Mouse (Mus musculus): ENCODE results near the gene Ctsd. TPM values are rescaled to one million over a fixed set of nuclear protein-coding genes. Genes with fewer than 3 reads are reported as not detected.

The Ctsd gene
- polyA plus RNA-seq, 1 experiment from 2014 or later, result 392 TPM

GRCm38 (mm10) chr7:142396611-142397010 is 8.8 kb upstream of the Ctsd start:
- WGBS, result 81% methylated on average over 1 of the region's 1 CpGs
- Histone ChIP-seq H3K4me1 (0 out of 2 replicates have a peak, but pooled peaks cover 3% of the 10 kb centered on the region), H3K27ac (no peak overlapping the region), H3K4me2 (no peak overlapping the region), H3K36me3 (no peaks in the 10 kb centered on the region), H3K27me3 (no peaks in the 10 kb centered on the region), H3K9ac (no peak overlapping the region), H3K4me3 (no peak overlapping the region), H3K9me3 (no peaks in the 10 kb centered on the region)
- no peak for ATAC-seq (ENCODE audit: insufficient number of reproducible peaks, low FRiP score, low TSS enrichment, low read depth)

DNA sequence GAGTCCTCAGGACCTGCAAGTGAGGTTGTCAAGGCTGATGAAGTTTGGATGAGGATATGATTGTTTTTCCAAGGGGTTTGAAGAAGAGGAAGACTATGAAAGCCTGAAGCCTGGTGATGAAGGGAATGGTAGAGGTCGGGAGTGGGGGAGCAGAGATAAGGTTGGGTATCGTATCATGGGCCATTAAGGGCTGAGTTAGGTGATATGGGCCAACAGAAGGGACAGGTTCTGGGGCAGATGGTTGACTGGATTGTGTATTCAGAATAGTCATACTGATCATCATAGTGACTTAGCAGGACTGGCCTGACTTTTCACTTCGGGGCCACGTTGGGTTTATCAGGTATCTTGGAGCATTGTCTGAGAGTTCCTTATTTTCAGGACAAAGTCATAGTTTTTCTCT is 7.6 kb upstream of the Ctsd start:
- no peak overlapping the region for H3K9ac ChIP-seq
- no peaks in the 10 kb centered on the region for H3K36me3 ChIP-seq
- no peak overlapping the region for H3K4me3 ChIP-seq
- H3K27ac ChIP-seq, result no peak overlapping the region
- no peak for ATAC-seq (ENCODE audit: insufficient number of reproducible peaks, low FRiP score, low TSS enrichment, low read depth)
- no peaks in the 10 kb centered on the region for H3K9me3 ChIP-seq
- no peaks in the 10 kb centered on the region for H3K27me3 ChIP-seq
- 86% methylated on average over 4 of the region's 4 CpGs for WGBS
- 0 out of 2 replicates have a peak, but pooled peaks cover 3% of the 10 kb centered on the region for H3K4me1 ChIP-seq
- H3K4me2 ChIP-seq, result no peak overlapping the region

DNA sequence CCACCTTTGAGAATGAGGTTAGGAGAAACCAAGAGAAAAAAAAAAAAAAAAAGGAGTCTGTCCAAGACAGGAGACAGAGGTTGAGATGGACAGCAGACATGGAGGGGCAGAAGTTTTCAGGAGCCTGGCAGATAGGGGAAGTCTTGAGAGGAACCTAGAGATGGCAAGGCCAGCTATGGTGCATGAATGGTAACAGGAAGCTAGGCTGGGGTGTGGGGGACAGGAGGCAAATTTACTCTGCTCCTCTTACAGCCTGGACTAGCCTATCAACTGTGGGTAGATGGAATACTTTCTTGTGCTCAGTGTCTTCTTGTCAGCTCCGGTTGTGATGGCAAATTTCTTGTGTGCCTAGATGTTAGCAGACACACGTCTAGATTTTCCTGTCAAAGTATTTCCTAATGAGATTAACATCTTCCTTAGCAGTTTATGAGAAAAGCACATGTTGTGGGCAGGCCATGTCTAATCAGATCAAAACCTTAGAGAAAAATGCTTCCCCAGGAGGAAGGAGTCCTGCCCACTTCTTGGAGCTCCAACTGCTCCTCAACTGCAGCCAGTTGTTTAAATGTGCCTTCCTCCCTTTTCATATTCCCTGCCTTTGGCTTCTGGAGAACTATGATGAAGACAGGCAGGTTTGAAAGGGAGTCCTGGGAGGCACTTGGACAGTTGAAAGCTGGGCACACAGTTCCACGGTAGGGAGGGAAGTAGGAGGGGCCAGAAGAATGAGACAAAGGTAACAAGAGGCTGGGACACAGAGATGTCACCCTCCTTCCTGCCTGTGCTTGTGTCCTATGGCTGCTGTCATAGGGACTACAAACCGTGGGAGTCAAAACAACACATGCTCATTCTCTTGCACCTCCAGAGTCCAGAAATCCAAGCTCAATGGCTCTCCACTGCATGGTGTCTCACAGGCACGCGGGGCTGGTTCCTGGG is 6.7 kb upstream of the Ctsd start:
- WGBS, result 63% methylated on average over 6 of the region's 6 CpGs

GRCm38 (mm10) chr7:142393191-142393590 is 5.4 kb upstream of the Ctsd start:
- ATAC-seq (ENCODE audit: insufficient number of reproducible peaks, low FRiP score, low TSS enrichment, low read depth), result no peak
- Histone ChIP-seq H3K36me3 (no peaks in the 10 kb centered on the region), H3K27ac (no peak overlapping the region), H3K4me1 (peaks cover 5% of the 10 kb centered on the region; the same call in 1 of the 2 replicates), H3K9me3 (no peaks in the 10 kb centered on the region), H3K27me3 (no peaks in the 10 kb centered on the region), H3K9ac (no peak overlapping the region), H3K4me3 (no peak overlapping the region), H3K4me2 (no peak overlapping the region)
- 26% methylated on average over 4 of the region's 4 CpGs for WGBS

More for the DNA sequence above, 6.7 kb upstream of the Ctsd start:
- Histone ChIP-seq H3K27ac (no peak overlapping the region), H3K36me3 (no peaks in the 10 kb centered on the region), H3K9me3 (no peaks in the 10 kb centered on the region), H3K9ac (no peak overlapping the region), H3K4me1 (0 out of 2 replicates have a peak, but pooled peaks cover 3% of the 10 kb centered on the region), H3K27me3 (no peaks in the 10 kb centered on the region), H3K4me2 (no peak overlapping the region), H3K4me3 (no peak overlapping the region)
- ATAC-seq (ENCODE audit: insufficient number of reproducible peaks, low FRiP score, low TSS enrichment, low read depth), result no peak

- no peak overlapping the region for H3K9ac ChIP-seq
- no peak overlapping the region for H3K4me2 ChIP-seq
- no peaks in the 10 kb centered on the region for H3K36me3 ChIP-seq
- WGBS, result 69% methylated on average over 4 of the region's 4 CpGs
- no peaks in the 10 kb centered on the region for H3K27me3 ChIP-seq
- peaks cover 13% of the 10 kb centered on the region for H3K4me1 ChIP-seq
- H3K4me3 ChIP-seq, result no peak overlapping the region
- no peaks in the 10 kb centered on the region for H3K9me3 ChIP-seq
- no peak overlapping the region for H3K27ac ChIP-seq
- no peak for ATAC-seq (ENCODE audit: insufficient number of reproducible peaks, low FRiP score, low TSS enrichment, low read depth)
Measured at GRCm38 (mm10) chr7:142391609-142392008, 3.8 kb upstream of the Ctsd start.

DNA sequence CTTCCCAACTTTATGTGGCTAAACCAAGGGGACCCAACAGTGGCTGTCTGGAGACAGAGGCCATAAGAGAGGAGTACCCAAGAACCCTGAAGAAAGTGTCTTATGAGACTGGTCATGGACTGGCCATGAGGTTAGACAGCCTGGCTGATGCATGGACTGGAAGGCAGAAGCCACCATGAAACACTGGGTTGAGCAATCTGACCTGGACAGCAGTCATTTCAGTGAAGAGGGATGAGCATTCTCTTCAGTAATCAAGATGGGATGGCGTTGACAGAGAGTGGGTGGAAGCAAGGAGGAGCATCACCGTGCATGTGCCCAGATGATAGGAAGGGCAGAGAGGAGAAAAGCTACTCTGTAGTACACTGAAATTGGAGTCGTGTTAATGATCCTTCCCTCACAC is 3.3 kb upstream of the Ctsd start:
- Histone ChIP-seq H3K4me1 (peaks cover 18% of the 10 kb centered on the region), H3K4me3 (no peak overlapping the region), H3K36me3 (no peaks in the 10 kb centered on the region), H3K4me2 (no peak overlapping the region), H3K9ac (no peak overlapping the region), H3K9me3 (no peaks in the 10 kb centered on the region), H3K27ac (no peak overlapping the region), H3K27me3 (no peaks in the 10 kb centered on the region)
- WGBS, result 76% methylated on average over 3 of the region's 3 CpGs
- ATAC-seq (ENCODE audit: insufficient number of reproducible peaks, low FRiP score, low TSS enrichment, low read depth), result no peak

GRCm38 (mm10) chr7:142389961-142390650 is 2.3 kb upstream of the Ctsd start:
- peaks cover 27% of the 10 kb centered on the region for H3K4me1 ChIP-seq
- no peaks in the 10 kb centered on the region for H3K9me3 ChIP-seq
- H3K4me3 ChIP-seq, result no peak overlapping the region
- no peaks in the 10 kb centered on the region for H3K27me3 ChIP-seq
- no peak overlapping the region for H3K9ac ChIP-seq
- H3K36me3 ChIP-seq, result peaks cover 8% of the 10 kb centered on the region; the same call in 1 of the 2 replicates
- 91% methylated on average over 3 of the region's 3 CpGs for WGBS
- H3K27ac ChIP-seq, result no peak overlapping the region
- no peak for ATAC-seq (ENCODE audit: insufficient number of reproducible peaks, low FRiP score, low TSS enrichment, low read depth)
- no peak overlapping the region for H3K4me2 ChIP-seq

- Histone ChIP-seq H3K9me3 (no peaks in the 10 kb centered on the region), H3K27ac (no peak overlapping the region), H3K9ac (no peak overlapping the region), H3K4me3 (no peak overlapping the region), H3K4me1 (peaks cover 24% of the 10 kb centered on the region), H3K4me2 (no peak overlapping the region), H3K36me3 (peaks cover 21% of the 10 kb centered on the region), H3K27me3 (no peaks in the 10 kb centered on the region)
- ATAC-seq (ENCODE audit: insufficient number of reproducible peaks, low FRiP score, low TSS enrichment, low read depth), result no peak
- WGBS, result 92% methylated on average over 2 of the region's 2 CpGs
Measured at GRCm38 (mm10) chr7:142388740-142389139, 902 bp upstream of the Ctsd start.

DNA sequence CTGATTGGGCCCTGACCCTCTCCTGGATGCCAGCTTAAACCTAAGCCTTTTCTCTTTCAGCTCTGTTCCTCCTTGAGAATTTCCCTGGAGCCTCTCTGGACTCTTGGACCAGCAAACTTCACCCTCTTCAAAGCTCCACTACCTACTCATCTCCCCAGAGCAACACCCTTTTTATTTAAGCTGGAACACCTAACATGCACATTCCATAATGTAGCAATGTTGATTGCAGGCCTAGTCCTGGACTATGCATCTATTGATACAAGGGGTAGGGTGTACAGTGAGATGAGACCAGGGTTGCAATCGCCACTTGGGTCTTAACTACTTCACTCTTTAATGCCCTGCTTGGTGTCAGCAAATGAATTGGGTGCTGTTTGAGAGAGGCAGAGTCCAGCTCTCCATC is 360 bp upstream of the Ctsd start:
- peak overlapping the region; percentile 78 for H3K27ac ChIP-seq
- ATAC-seq (ENCODE audit: insufficient number of reproducible peaks, low FRiP score, low TSS enrichment, low read depth), result no peak
- 93% methylated on average over 1 of the region's 1 CpGs for WGBS
- H3K27me3 ChIP-seq, result no peaks in the 10 kb centered on the region
- H3K36me3 ChIP-seq, result peaks cover 26% of the 10 kb centered on the region
- peak overlapping the region; percentile 82 for H3K4me3 ChIP-seq
- peaks cover 24% of the 10 kb centered on the region for H3K4me1 ChIP-seq
- peak overlapping the region; percentile 83 for H3K4me2 ChIP-seq
- no peaks in the 10 kb centered on the region for H3K9me3 ChIP-seq
- H3K9ac ChIP-seq, result no peak overlapping the region

GRCm38 (mm10) chr7:142386621-142387201 is 1.1 kb downstream of the Ctsd start:
- Histone ChIP-seq H3K27ac (peak overlapping the region; percentile 40; the same call in 1 of the 2 replicates), H3K4me3 (peak overlapping the region; percentile 82), H3K36me3 (peaks cover 41% of the 10 kb centered on the region), H3K9ac (peak overlapping the region; percentile 86), H3K9me3 (no peaks in the 10 kb centered on the region), H3K4me2 (peak overlapping the region; percentile 83), H3K27me3 (no peaks in the 10 kb centered on the region), H3K4me1 (peaks cover 24% of the 10 kb centered on the region)
- WGBS, result 54% methylated on average over 6 of the region's 6 CpGs
- no peak for ATAC-seq (ENCODE audit: insufficient number of reproducible peaks, low FRiP score, low TSS enrichment, low read depth)

- Histone ChIP-seq H3K4me2 (peak overlapping the region; percentile 83), H3K9ac (0 out of 2 replicates have a peak overlapping the region, but pooled peaks have one; percentile 86), H3K4me3 (peak overlapping the region; percentile 82; the same call in 1 of the 2 replicates), H3K27ac (no peak overlapping the region), H3K9me3 (no peaks in the 10 kb centered on the region), H3K36me3 (peaks cover 49% of the 10 kb centered on the region), H3K4me1 (peaks cover 24% of the 10 kb centered on the region), H3K27me3 (no peaks in the 10 kb centered on the region)
- ATAC-seq (ENCODE audit: insufficient number of reproducible peaks, low FRiP score, low TSS enrichment, low read depth), result no peak
- 96% methylated on average over 3 of the region's 3 CpGs for WGBS
Measured at GRCm38 (mm10) chr7:142385742-142386403, 2.0 kb downstream of the Ctsd start.
